Mouse (Mus musculus): ENCODE data around the gene Ccrl2.

Ccrl2 gene

GRCm38 (mm10) chr9:111056798-111057543 lies at the start of gene Ccrl2:
Gene Ccrl2, minus strand, starts transcription at chr9:111057519.
- DNase-seq (ENCODE audit: low read depth, low spot score), result no peak

GRCm38 (mm10) chr9:111103893-111104292 lies 46.6 kb upstream of the Ccrl2 start:
- DNase-seq (ENCODE audit: low read depth, low spot score), result no peak

DNA sequence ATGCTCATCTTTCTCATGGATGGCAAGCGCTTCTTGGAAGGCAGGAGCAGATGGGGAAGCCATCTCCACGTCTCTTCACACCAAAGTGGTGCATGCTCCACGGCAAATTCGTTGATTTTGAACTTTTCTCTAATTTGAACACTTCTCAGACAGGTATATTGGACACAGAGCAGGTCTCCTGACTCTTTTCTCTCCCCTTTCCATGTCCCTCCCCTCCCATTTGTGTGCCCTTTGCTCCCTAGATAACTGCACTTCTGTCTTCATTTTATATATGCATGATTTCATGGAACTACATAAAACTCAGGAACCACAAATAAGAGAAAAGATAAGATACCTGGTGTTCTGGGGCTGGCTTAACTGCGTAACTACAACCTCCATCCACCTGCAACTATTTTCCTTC lies 46.0 kb upstream of the Ccrl2 start:
- no peak for DNase-seq (ENCODE audit: low read depth, low spot score)

DNA sequence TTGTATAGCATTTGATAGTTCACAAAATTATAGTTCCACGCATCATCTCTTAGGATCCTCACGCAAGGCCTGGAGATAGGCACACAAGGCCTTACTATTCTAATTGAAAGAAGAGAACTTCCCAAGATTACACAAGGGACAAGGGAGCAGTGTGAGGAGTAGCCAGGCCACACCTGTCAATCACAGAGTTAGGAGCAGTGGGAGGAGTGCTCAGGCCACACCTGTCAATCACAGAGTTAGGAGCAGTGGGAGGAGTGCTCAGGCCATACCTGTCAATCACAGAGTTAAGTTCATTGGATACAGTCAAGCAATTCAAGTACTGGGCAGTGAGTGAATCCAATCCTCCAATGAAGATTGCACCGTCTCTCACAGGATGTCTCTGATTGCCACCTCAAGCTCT lies 43.1 kb upstream of the Ccrl2 start:
- DNase-seq (ENCODE audit: low read depth, low spot score), result no peak

- DNase-seq (ENCODE audit: low read depth, low spot score), result no peak
Measured at GRCm38 (mm10) chr9:111097543-111097942, 40.2 kb upstream of the Ccrl2 start.

DNA sequence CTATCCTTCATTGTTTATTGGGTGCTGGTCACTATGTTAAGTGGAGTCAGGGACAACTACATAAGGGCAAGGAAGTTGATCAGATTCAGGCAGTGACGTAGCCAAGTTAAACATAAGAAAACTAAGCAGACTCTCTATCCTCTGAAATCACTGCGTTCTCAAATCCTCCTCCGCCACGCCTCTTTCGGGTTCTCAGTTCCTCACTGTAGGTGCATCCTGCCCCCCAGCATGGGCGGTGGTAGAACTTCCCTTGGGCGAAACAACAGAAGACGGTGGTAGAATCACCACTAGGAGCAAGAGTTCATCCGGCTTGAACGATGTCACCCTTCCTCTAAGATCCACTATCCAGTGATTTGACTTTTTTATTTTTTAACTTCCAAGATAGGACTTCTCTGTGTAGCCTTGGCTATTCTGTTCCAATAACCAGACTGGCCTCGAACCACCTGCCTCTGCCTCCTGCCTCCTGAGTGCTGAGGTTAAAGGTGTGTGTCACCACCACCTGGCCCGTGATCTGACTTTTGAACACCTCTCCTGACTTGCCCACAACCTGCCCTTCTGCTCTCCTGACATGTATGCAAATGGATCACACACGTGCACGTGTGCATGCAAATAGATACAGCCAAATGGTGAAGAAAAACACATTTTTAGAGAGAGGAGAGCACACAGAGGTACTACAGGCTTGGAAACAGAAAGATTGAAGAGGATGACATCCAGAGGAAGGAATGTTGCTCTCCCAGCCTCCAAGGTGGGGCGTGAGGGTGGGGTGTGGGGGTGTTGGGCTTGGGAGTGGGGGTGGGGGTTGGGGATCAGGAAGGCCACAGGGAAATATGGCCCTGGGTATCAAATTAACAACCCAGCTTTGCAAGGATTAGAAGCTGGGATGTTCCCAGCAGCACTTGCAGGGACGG lies 39.4 kb upstream of the Ccrl2 start:
- no peak for DNase-seq (ENCODE audit: low read depth, low spot score)

GRCm38 (mm10) chr9:111095710-111096109 lies 38.4 kb upstream of the Ccrl2 start:
- DNase-seq (ENCODE audit: low read depth, low spot score), result no peak

DNA sequence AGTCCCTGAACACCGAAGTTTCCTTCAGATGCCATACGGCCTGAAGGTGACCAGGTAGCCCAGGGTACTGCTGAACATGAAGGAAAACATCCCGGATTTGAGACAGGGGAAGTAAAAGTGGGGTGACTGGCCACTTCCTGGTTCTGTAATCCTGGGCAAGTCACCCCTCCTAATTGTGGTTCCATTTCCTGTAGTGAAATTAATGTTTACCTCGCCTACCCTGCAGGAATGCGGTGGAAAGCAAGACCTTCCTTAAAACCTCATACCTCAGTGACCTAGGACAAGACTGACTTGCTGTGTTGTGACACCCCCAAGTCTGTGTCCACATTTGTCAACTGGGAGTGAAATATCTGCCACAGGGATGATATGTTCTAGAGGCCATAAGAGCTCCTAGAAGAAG lies 37.3 kb upstream of the Ccrl2 start:
- DNase-seq (ENCODE audit: low read depth, low spot score), result no peak

DNA sequence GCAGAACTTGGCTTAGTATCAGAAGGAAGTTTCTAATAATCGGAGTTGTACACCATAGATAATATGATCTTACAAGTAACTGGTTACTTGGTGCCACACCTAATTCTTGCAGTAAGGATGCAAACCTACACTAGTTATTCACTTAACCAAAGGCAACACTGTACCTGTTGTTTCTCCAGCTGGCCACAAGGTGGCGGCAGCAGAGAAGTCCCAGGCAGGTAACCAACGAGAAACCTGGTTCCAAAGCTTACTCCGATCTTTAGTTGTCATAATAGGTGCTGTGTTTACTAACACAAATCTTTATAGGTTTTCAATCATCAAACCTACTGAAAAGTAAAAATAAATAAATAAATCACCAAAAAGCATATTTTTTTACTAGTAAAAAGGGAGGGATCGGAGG lies 35.8 kb upstream of the Ccrl2 start:
- no peak for DNase-seq (ENCODE audit: low read depth, low spot score)

DNA sequence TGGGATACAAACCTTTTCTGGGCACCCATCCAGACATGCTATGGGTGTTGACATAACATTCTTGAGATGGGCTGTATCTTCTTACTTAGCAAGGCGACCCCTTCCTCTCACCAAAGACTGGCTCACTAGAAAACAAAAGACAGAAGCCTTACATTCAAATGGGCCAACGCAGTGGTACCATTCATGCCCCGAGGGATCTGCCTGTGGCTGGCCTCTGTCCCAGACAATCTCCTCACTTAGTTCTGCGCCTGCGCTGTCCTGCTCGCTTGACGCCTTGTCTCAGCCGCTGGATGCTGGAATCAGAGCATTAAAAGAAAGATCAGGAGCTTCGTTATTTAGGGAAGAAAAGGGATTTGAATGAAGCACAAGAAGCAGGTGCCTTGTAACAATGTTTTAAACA lies 35.3 kb upstream of the Ccrl2 start:
- DNase-seq (ENCODE audit: low read depth, low spot score), result no peak

DNA sequence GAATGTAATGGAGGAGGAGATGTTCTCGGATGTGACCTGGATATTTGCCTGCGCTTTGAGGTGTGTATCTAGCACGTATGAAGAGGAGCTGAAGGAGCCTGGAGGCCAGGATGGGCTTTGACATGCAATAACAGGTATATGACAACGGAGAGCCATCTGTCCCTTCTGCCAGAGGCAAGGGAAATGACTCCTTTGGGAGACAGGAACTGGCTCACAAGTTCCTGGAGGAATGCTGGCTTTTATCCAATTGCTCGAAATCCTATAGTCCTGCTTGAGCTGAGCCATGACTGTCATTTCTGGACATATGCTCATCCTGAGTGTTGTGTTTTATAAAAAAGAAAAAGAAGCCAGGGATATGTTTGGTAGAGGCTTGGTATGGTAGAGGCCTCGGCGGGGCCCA lies 31.6 kb upstream of the Ccrl2 start:
- DNase-seq (ENCODE audit: low read depth, low spot score), result no peak

GRCm38 (mm10) chr9:111087960-111088359 lies 30.6 kb upstream of the Ccrl2 start:
- DNase-seq (ENCODE audit: low read depth, low spot score), result no peak

DNA sequence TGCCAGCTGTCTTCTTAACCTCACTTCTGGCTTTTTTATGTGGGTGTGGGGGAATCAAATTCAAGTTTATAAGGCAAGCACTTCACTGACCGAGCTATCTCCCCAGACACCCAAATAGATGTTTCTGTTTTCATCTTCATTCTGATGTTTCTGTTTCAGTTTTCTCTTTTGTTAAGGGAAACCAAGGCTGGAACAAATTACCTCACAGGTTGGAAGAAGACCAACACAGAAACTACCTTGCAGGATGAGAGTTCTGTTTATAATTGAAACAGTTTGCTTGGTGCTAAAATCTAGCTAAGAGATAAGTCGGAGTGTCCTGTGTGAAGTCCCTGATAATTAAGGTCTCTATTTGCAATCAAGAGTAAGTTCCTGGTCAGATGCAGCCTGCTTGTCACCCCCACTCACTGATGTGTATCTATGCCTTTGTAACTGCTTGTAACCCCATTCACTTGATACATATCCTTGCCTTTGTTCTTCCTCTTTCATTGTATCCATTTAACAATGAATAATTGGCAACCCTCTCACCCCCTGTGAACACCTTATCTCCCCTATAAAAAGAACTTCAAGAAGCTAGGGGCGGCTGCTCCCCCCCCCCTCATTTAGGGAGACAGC lies 29.8 kb upstream of the Ccrl2 start:
- DNase-seq (ENCODE audit: low read depth, low spot score), result no peak

DNA sequence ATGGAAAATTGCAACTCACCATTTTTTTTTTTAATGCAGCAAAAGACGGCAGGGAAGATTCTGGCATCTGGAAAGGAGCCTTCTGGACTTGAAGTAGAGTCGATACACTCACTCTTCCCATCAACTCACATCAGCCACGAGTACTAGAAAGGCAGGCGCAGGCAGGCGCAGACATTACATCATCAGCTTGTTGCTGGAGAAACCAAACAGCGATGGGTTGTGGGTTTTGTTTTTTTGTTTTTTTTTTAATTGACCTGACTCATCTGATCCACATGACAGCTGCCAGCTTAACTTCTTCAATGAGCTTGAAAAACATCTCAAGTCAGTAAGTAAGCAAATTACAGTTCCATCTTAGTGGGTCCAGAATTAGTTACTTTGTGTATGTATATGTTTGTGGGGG lies 28.8 kb upstream of the Ccrl2 start:
- no peak for DNase-seq (ENCODE audit: low read depth, low spot score)

GRCm38 (mm10) chr9:111085329-111085728 lies 28.0 kb upstream of the Ccrl2 start:
- no peak for DNase-seq (ENCODE audit: low read depth, low spot score)

- no peak for DNase-seq (ENCODE audit: low read depth, low spot score)
Measured at GRCm38 (mm10) chr9:111081765-111082164, 24.4 kb upstream of the Ccrl2 start.

DNA sequence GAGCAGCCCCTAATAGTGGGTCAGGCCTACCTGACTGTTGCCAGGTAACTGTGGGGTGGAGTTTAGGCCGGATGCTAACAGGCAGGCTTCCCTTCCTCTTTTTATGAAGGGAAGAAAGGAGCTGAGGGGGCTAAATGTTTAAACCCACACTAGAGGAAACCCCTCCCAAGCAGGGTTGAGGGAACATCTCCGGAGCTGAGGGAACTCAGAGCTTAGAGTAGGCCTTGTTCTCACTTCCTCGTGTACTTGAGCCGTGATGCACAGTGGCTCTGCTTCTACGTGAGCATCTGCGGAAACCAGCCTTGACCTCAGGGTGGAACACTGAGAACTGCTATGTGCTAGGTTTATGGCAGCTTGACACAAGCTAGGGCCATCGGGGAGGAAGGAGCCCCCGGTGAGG lies 23.5 kb upstream of the Ccrl2 start:
- no peak for DNase-seq (ENCODE audit: low read depth, low spot score)

GRCm38 (mm10) chr9:111077745-111078144 lies 20.4 kb upstream of the Ccrl2 start:
- no peak for DNase-seq (ENCODE audit: low read depth, low spot score)

DNA sequence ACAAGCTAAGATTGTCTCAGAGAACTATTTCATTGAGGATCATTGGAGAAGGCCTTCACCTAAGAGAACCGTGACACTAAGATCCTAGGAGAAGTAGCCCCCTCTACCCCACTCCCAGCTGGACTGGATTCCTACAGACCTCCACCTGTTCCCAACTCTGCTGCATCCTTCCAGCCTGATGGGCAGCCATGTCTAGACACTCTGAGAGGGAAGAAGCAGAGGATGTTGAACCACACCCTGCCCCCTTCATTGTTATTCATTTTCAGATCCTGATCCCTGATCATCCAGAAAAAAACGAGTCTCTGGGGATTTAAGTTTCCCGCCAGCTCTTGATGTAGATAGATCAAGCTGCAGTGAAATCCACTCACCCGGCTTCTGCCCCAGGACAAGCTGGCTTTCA lies 15.7 kb upstream of the Ccrl2 start:
- no peak for DNase-seq (ENCODE audit: low read depth, low spot score)

GRCm38 (mm10) chr9:111072175-111072574 lies 14.9 kb upstream of the Ccrl2 start:
- no peak for DNase-seq (ENCODE audit: low read depth, low spot score)

GRCm38 (mm10) chr9:111070546-111070961 lies 13.2 kb upstream of the Ccrl2 start:
- DNase-seq (ENCODE audit: low read depth, low spot score), result peak; percentile 47

GRCm38 (mm10) chr9:111067052-111067451 lies 9.7 kb upstream of the Ccrl2 start:
- DNase-seq (ENCODE audit: low read depth, low spot score), result no peak

All from WW6 (cell line).